Mouse (Mus musculus) neural tube, embryonic 11.5 days (tissue): ENCODE measurements around the gene Lefty2. TPM values are rescaled to one million over a fixed set of nuclear protein-coding genes. Genes with fewer than 3 reads are reported as not detected.

Experiments
- ATAC-seq: fragments of 200-750 bp; cut with Nextera tagmentation; 2 replicates; pipeline ENCODE4 v1.8.0; 2017; ENCODE audit warnings: moderate number of reproducible peaks, mild to moderate bottlenecking, moderate TSS enrichment, moderate library complexity; ENCODE audit not compliant: insufficient read depth, low FRiP score, low TSS enrichment
- DNase-seq: peaks from one replicate; pipeline ENCODE4 v3.0.0-alpha.2; 2015; ENCODE audit warnings: low spot score
- H3K27ac ChIP-seq: fragments of 300-500 bp; sonication (generic); 2 replicates; pipeline ENCODE4 v1.5.1; 2014; ENCODE audit warnings: low read depth, mild to moderate bottlenecking, low read length
- H3K27me3 ChIP-seq: fragments of 300-500 bp; sonication (generic); 2 replicates; pipeline ENCODE4 v1.6.1; 2014; ENCODE audit warnings: mild to moderate bottlenecking, low read length, mixed read lengths; ENCODE audit not compliant: control insufficient read depth, insufficient read depth
- H3K36me3 ChIP-seq: fragments of 300-500 bp; sonication (generic); 2 replicates; pipeline ENCODE4 v1.6.1; 2014; ENCODE audit warnings: mild to moderate bottlenecking, low read length, moderate library complexity, mixed read lengths; ENCODE audit not compliant: control insufficient read depth, insufficient read depth
- H3K4me1 ChIP-seq: fragments of 300-500 bp; sonication (generic); 2 replicates; pipeline ENCODE4 v1.6.1; 2014; ENCODE audit warnings: low read length, mixed read lengths; ENCODE audit not compliant: control insufficient read depth, insufficient read depth
- H3K4me2 ChIP-seq: fragments of 300-500 bp; sonication (generic); 2 replicates; pipeline ENCODE4 v1.6.1; 2014; ENCODE audit warnings: low read depth, mild to moderate bottlenecking, moderate library complexity
- H3K4me3 ChIP-seq: fragments of 300-500 bp; sonication (generic); 2 replicates; pipeline ENCODE4 v1.5.1; 2014; ENCODE audit warnings: low read depth, low read length
- H3K9ac ChIP-seq: fragments of 300-500 bp; sonication (generic); 2 replicates; pipeline ENCODE4 v1.6.1; 2014; ENCODE audit warnings: mild to moderate bottlenecking, low read length
- H3K9me3 ChIP-seq: fragments of 300-500 bp; sonication (generic); 2 replicates; pipeline ENCODE4 v1.6.1; 2016; ENCODE audit warnings: low read length; ENCODE audit not compliant: control insufficient read depth
- WGBS: fragments of 180-500 bp; shearing (Covaris S2); extraction: QIAGEN DNeasy Blood & Tissue Kit; methylation state at CpG from one replicate; pipeline ENCODE4 v1.1.7; 2014; 5-methylcytosine and 5-hydroxymethylcytosine counted together
- polyA plus RNA-seq: library from polyadenylated mRNA; unstranded; fragments of >200 nt; fragmentation: Nextera tagmentation; extraction: Ambion mirVana; gene quantifications from 2 replicates; pipeline ENCODE4 v1.2.1, GENCODE M21; 2014

Lefty2 gene
- polyA plus RNA-seq, 1 experiment from 2014 or later, result not detected

GRCm38 (mm10) chr1:180943032-180943644 lies 50.2 kb downstream of the Lefty2 start:
- H3K9me3 ChIP-seq, result no peaks in the 10 kb centered on the region
- H3K4me2 ChIP-seq, result peak overlapping the region; percentile 97
- DNase-seq (no peak), ATAC-seq (no peak)
- no peaks in the 10 kb centered on the region for H3K36me3 ChIP-seq
- H3K27ac ChIP-seq, result no peak overlapping the region
- H3K4me1 ChIP-seq, result peaks cover 4% of the 10 kb centered on the region; the same call in 1 of the 2 replicates
- H3K4me3 ChIP-seq, result peak overlapping the region; percentile 75
- 40% methylated on average over 11 of the region's 11 CpGs for WGBS
- H3K9ac ChIP-seq, result peak overlapping the region; percentile 72
- peaks cover 35% of the 10 kb centered on the region for H3K27me3 ChIP-seq

GRCm38 (mm10) chr1:180943896-180944295 lies 51.0 kb downstream of the Lefty2 start:
- ATAC-seq, result no peak
- Histone ChIP-seq H3K27me3 (peaks cover 35% of the 10 kb centered on the region), H3K9me3 (no peaks in the 10 kb centered on the region), H3K36me3 (no peaks in the 10 kb centered on the region), H3K4me3 (no peak overlapping the region), H3K9ac (no peak overlapping the region), H3K4me1 (peaks cover 4% of the 10 kb centered on the region; the same call in 1 of the 2 replicates), H3K4me2 (no peak overlapping the region), H3K27ac (no peak overlapping the region)
- DNase-seq, result no peak
- 65% methylated on average over 1 of the region's 1 CpGs for WGBS

- Histone ChIP-seq H3K4me1 (peaks cover 4% of the 10 kb centered on the region; the same call in 1 of the 2 replicates), H3K27me3 (peaks cover 35% of the 10 kb centered on the region), H3K4me2 (no peak overlapping the region), H3K36me3 (no peaks in the 10 kb centered on the region), H3K9me3 (no peaks in the 10 kb centered on the region), H3K4me3 (no peak overlapping the region), H3K27ac (no peak overlapping the region), H3K9ac (no peak overlapping the region)
- ATAC-seq (no peak), DNase-seq (no peak)
- 63% methylated on average over 4 of the region's 4 CpGs for WGBS
These were observed 51.6 kb downstream of the Lefty2 start for GRCm38 (mm10) chr1:180944553-180944952.

- Histone ChIP-seq H3K9me3 (no peaks in the 10 kb centered on the region), H3K4me3 (no peak overlapping the region), H3K27ac (no peak overlapping the region), H3K4me2 (no peak overlapping the region; the same call in none of the 2 replicates), H3K36me3 (no peaks in the 10 kb centered on the region), H3K9ac (no peak overlapping the region), H3K4me1 (peaks cover 4% of the 10 kb centered on the region; the same call in 1 of the 2 replicates), H3K27me3 (peaks cover 35% of the 10 kb centered on the region)
- WGBS, result 22% methylated on average over 20 of the region's 20 CpGs
- DNase-seq, result peak; percentile 61
- ATAC-seq, result peak; percentile 58
These were observed 52.4 kb downstream of the Lefty2 start for GRCm38 (mm10) chr1:180945001-180945980.

GRCm38 (mm10) chr1:180946448-180946847 lies 53.5 kb downstream of the Lefty2 start:
- ATAC-seq, result no peak
- Histone ChIP-seq H3K27me3 (peaks cover 28% of the 10 kb centered on the region), H3K9me3 (no peaks in the 10 kb centered on the region), H3K27ac (no peak overlapping the region), H3K9ac (no peak overlapping the region), H3K4me2 (no peak overlapping the region), H3K4me3 (no peak overlapping the region), H3K4me1 (peaks cover 3% of the 10 kb centered on the region; the same call in 1 of the 2 replicates), H3K36me3 (no peaks in the 10 kb centered on the region)
- WGBS, result 90% methylated on average over 6 of the region's 6 CpGs
- no peak for DNase-seq

Other genes with a start within 250 kb of the Lefty2 start
- gene Mixl1, start 196.1 kb upstream of the Lefty2 start, polyA plus RNA-seq, result 0.09 and 0.27 TPM in 2 replicates
- gene Acbd3, start 167.1 kb upstream of the Lefty2 start, polyA plus RNA-seq, result 23.1 and 24.6 TPM in 2 replicates
- gene H3f3a, start 79.2 kb upstream of the Lefty2 start, polyA plus RNA-seq, result 3,301 and 3,463 TPM in 2 replicates
- gene Sde2, start 42.0 kb upstream of the Lefty2 start, polyA plus RNA-seq, result 34.7 and 37.8 TPM in 2 replicates
- 94.7 and 113 TPM in 2 replicates for gene Pycr2, start 11.2 kb downstream of the Lefty2 start, polyA plus RNA-seq
- 0.39 and 0.41 TPM in 2 replicates for gene Lefty1, start 41.9 kb downstream of the Lefty2 start, polyA plus RNA-seq
- gene Tmem63a, start 49.2 kb downstream of the Lefty2 start, polyA plus RNA-seq, result 2.6 and 3.1 TPM in 2 replicates
- 1.6 and 2.7 TPM in 2 replicates for gene Ephx1, start 127.8 kb downstream of the Lefty2 start, polyA plus RNA-seq
- gene 9130409I23Rik, start 158.1 kb downstream of the Lefty2 start, polyA plus RNA-seq, result not detected in 2 replicates